Mouse (Mus musculus) C2C12 (cell line): ENCODE results near the gene Rnf225.

Experiments
- CTCF ChIP-seq: IDR thresholded peaks from one replicate; pipeline ENCODE4 v1.5.1; 2011; ENCODE audit not compliant: control insufficient read depth, insufficient read depth, insufficient read length
- FOSL1 ChIP-seq: IDR thresholded peaks from one replicate; pipeline ENCODE4 v1.8.0; 2011; ENCODE audit warnings: mild to moderate bottlenecking, low read length; ENCODE audit not compliant: poor library complexity, insufficient read depth, severe bottlenecking
- MAX ChIP-seq: IDR thresholded peaks from one replicate; pipeline ENCODE4 v1.6.1; 2011; ENCODE audit warnings: mild to moderate bottlenecking, control low read depth
- MYOD1 ChIP-seq: IDR thresholded peaks from one replicate; pipeline ENCODE4 v1.6.1; 2011; ENCODE audit warnings: low read depth; ENCODE audit not compliant: control insufficient read depth, insufficient read length
- MYOG ChIP-seq: IDR thresholded peaks from one replicate; pipeline ENCODE4 v1.6.1; 2011; ENCODE audit not compliant: control insufficient read depth, insufficient read length; ENCODE audit errors: extremely low read depth

GRCm38 (mm10) chr7:12961511-12962141, 34.4 kb downstream of the Rnf225 start:
- TF ChIP-seq FOSL1 (no peak), CTCF (no peak), MYOG (no peak), MYOD1 (no peak), MAX (no peak)
